Mouse (Mus musculus): ENCODE results near the gene Tmem132a. TPM values are rescaled to one million over a fixed set of nuclear protein-coding genes. Genes with fewer than 3 reads are reported as not detected.
A peak's percentile ranks its signal among the peaks of the same experiment; 100 is the strongest.

The Tmem132a gene
- total and polyA plus RNA-seq, 3 experiments = 2.9 to 22.9 TPM; not detected in 1

GRCm38 (mm10) chr19:10855422-10855821 is 14.3 kb downstream of the Tmem132a start:
- TF ChIP-seq ZKSCAN1 (IDR thresholded peaks at IDR 0.05; ENCODE audit: borderline replicate concordance, low read depth, low read length) (no peak), MAZ (IDR thresholded peaks at IDR 0.05; ENCODE audit: low read depth, low read length) (no peak), TCF12 (IDR thresholded peaks at IDR 0.05; ENCODE audit: low read depth, low read length) (no peak), ZMIZ1 (IDR thresholded peaks at IDR 0.05; ENCODE audit: low read depth, low read length) (no peak), MAX (IDR thresholded peaks at IDR 0.05; ENCODE audit: low read length) (no peak), IRF4 (IDR thresholded peaks at IDR 0.05; ENCODE audit: low read depth, low read length) (no peak), USF1 (IDR thresholded peaks at IDR 0.05; ENCODE audit: low read depth, low read length) (no peak), HCFC1 (IDR thresholded peaks at IDR 0.05; ENCODE audit: low read depth, low read length) (no peak), RCOR1 (conservative IDR thresholded peaks at IDR 0.05; ENCODE audit: low read depth, low read length) (no peak), MXI1 (IDR thresholded peaks at IDR 0.05; ENCODE audit: low read depth, low read length) (no peak), EP300 (IDR thresholded peaks at IDR 0.05; ENCODE audit: low read length) (no peak)
- no peaks in the 10 kb centered on the region for H3K9me3 ChIP-seq (replicated peaks; ENCODE audit: low read length)
- in situ Hi-C loops (cut with MboI; ENCODE audit: low pct_ligation_motif_present, low pct_unique_long_range_greater_than_20kb, low sequenced_read_pairs) = no loop called here
- dilution Hi-C loops (cut with MboI; ENCODE audit: extremely low pct_ligation_motif_present, extremely low pct_unique_long_range_greater_than_20kb, low sequenced_read_pairs) = no loop called here
- no peaks in the 10 kb centered on the region for H3K27me3 ChIP-seq (replicated peaks)
- no peak overlapping the region for H3K9ac ChIP-seq (ENCODE audit: insufficient read depth, low read depth)
- no peaks in the 10 kb centered on the region; the same call in 1 of the 2 replicates for H3K79me2 ChIP-seq (replicated peaks; ENCODE audit: control insufficient read depth, extremely low read depth, insufficient read depth, poor library complexity, severe bottlenecking)
- H3K4me1 ChIP-seq (ENCODE audit: control insufficient read depth in 1 of 2, insufficient read depth in 2 of 2) = peaks cover 5 to 18% of the 10 kb centered on the region in 2 experiments; a peak in 3 of 4 replicates
- H3K27ac ChIP-seq (ENCODE audit: insufficient read depth, low read depth) = no peak overlapping the region
- peaks cover 86 to 100% of the 10 kb centered on the region in 2 experiments for H3K36me3 ChIP-seq (replicated peaks in 1 of 2; ENCODE audit: control insufficient read depth in 1 of 2, insufficient read depth in 1 of 2, low read length in 1 of 2)
- no peak overlapping the region for H3K4me2 ChIP-seq (ENCODE audit: insufficient read depth, low read depth, poor library complexity, severe bottlenecking)
- no peak overlapping the region for H3K4me3 ChIP-seq (replicated peaks in 1 of 3; ENCODE audit: low read depth in 2 of 3, low read length in 2 of 3, poor library complexity in 1 of 3)
- DNase-seq (ENCODE audit: extremely low read depth) = no peak

GRCm38 (mm10) chr19:10847311-10848087 is 22.2 kb downstream of the Tmem132a start:
- no peak overlapping the region for H3K4me3 ChIP-seq (replicated peaks in 1 of 3; ENCODE audit: low read depth in 2 of 3, low read length in 2 of 3, poor library complexity in 1 of 3)
- no peak for DNase-seq (ENCODE audit: extremely low read depth)
- TF ChIP-seq HCFC1 (IDR thresholded peaks at IDR 0.05; ENCODE audit: low read depth, low read length) (no peak), ZKSCAN1 (IDR thresholded peaks at IDR 0.05; ENCODE audit: borderline replicate concordance, low read depth, low read length) (no peak)
- peaks cover 41 to 76% of the 10 kb centered on the region in 2 experiments for H3K36me3 ChIP-seq (replicated peaks in 1 of 2; ENCODE audit: control insufficient read depth in 1 of 2, insufficient read depth in 1 of 2, low read length in 1 of 2)
- H3K9me3 ChIP-seq (replicated peaks; ENCODE audit: low read length) = no peaks in the 10 kb centered on the region
- dilution Hi-C loops (cut with MboI; ENCODE audit: extremely low pct_ligation_motif_present, extremely low pct_unique_long_range_greater_than_20kb, low sequenced_read_pairs) (no loop called here), in situ Hi-C loops (cut with MboI; ENCODE audit: low pct_ligation_motif_present, low pct_unique_long_range_greater_than_20kb, low sequenced_read_pairs) (no loop called here)
- peaks cover 27% of the 10 kb centered on the region for H3K79me2 ChIP-seq (replicated peaks; ENCODE audit: control insufficient read depth, extremely low read depth, insufficient read depth, poor library complexity, severe bottlenecking)
- H3K4me2 ChIP-seq (ENCODE audit: insufficient read depth, low read depth, poor library complexity, severe bottlenecking) = no peak overlapping the region
- H3K9ac ChIP-seq (ENCODE audit: insufficient read depth, low read depth) = no peak overlapping the region
- no peak overlapping the region for H3K27ac ChIP-seq (ENCODE audit: insufficient read depth, low read depth)
- H3K4me1 ChIP-seq (ENCODE audit: control insufficient read depth in 1 of 2, insufficient read depth in 2 of 2) = peaks cover 15 to 45% of the 10 kb centered on the region in 2 experiments
- no peaks in the 10 kb centered on the region for H3K27me3 ChIP-seq (replicated peaks)

- no peak for DNase-seq (ENCODE audit: extremely low read depth)
- H3K36me3 ChIP-seq (replicated peaks in 1 of 2; ENCODE audit: control insufficient read depth in 1 of 2, insufficient read depth in 1 of 2, low read length in 1 of 2) = peaks cover 29 to 62% of the 10 kb centered on the region in 2 experiments
- peaks cover 15 to 52% of the 10 kb centered on the region in 2 experiments for H3K4me1 ChIP-seq (ENCODE audit: control insufficient read depth in 1 of 2, insufficient read depth in 2 of 2)
- dilution Hi-C loops (cut with MboI; ENCODE audit: extremely low pct_ligation_motif_present, extremely low pct_unique_long_range_greater_than_20kb, low sequenced_read_pairs) = no loop called here
- no peaks in the 10 kb centered on the region for H3K9me3 ChIP-seq (replicated peaks; ENCODE audit: low read length)
- H3K27ac ChIP-seq (ENCODE audit: insufficient read depth, low read depth) = peak overlapping the region; percentile 35; the same call in 1 of the 2 replicates
- TF ChIP-seq USF2 (conservative IDR thresholded peaks at IDR 0.05; ENCODE audit: low read depth, low read length) (no peak), MAFK (IDR thresholded peaks at IDR 0.05; ENCODE audit: insufficient replicate concordance, low read length) (no peak), NRF1 (IDR thresholded peaks at IDR 0.05; ENCODE audit: low read depth, low read length) (no peak), CHD2 (IDR thresholded peaks at IDR 0.05; ENCODE audit: low read length) (no peak), GABPA (IDR thresholded peaks at IDR 0.05; ENCODE audit: insufficient replicate concordance, low read depth, low read length) (no peak), JUND (conservative IDR thresholded peaks at IDR 0.05; ENCODE audit: low read depth, low read length) (no peak), JUN (IDR thresholded peaks at IDR 0.05; ENCODE audit: insufficient read depth, low read depth, low read length) (no peak), EP300 (IDR thresholded peaks at IDR 0.05; ENCODE audit: low read length) (no peak), MAZ (IDR thresholded peaks at IDR 0.05; ENCODE audit: low read depth, low read length) (no peak), ELF1 (IDR thresholded peaks at IDR 0.05; ENCODE audit: low read depth, low read length) (no peak), SIN3A (IDR thresholded peaks at IDR 0.05; ENCODE audit: low read length) (no peak)
- H3K79me2 ChIP-seq (replicated peaks; ENCODE audit: control insufficient read depth, extremely low read depth, insufficient read depth, poor library complexity, severe bottlenecking) = peaks cover 27% of the 10 kb centered on the region
- peak overlapping the region; percentile 41; the same call in 1 of the 2 replicates for H3K4me2 ChIP-seq (ENCODE audit: insufficient read depth, low read depth, poor library complexity, severe bottlenecking)
- H3K4me3 ChIP-seq (replicated peaks in 1 of 3; ENCODE audit: low read depth in 2 of 3, low read length in 2 of 3, poor library complexity in 1 of 3) = peak overlapping the region in 2 of 3 experiments; percentile 26 to 36
- H3K9ac ChIP-seq (ENCODE audit: insufficient read depth, low read depth) = no peak overlapping the region
- in situ Hi-C loops (cut with MboI; ENCODE audit: low pct_ligation_motif_present, low pct_unique_long_range_greater_than_20kb, low sequenced_read_pairs) = no loop called here
- no peaks in the 10 kb centered on the region for H3K27me3 ChIP-seq (replicated peaks)
These were observed 23.6 kb downstream of the Tmem132a start for GRCm38 (mm10) chr19:10846150-10846549.
